In genomic region chr6:83891251-83891650, GRCm38 (mm10) we compare ENCODE assay signal across 1 mouse cellular context.
TF ChIP-seq lines count a peak whose summit lies in the region.

No protein-coding gene starts in this region.

TF ChIP-seq in MEL, 35 proteins besides CTCF, POLR2A, EP300 and RAD21 (continued from another document):
- TF ChIP-seq TAL1 (IDR thresholded peaks at IDR 0.05; ENCODE audit: low read length) (no peak), USF2 (IDR thresholded peaks at IDR 0.05; ENCODE audit: borderline replicate concordance in 1 of 2, insufficient read depth in 1 of 2, low read depth in 1 of 2, low read length in 2 of 2) (no peak)
